Mouse (Mus musculus) ES-CJ7 (cell line): Measurements from ENCODE around the gene Vapb.

ENCODE experiments used
- DNase-seq: peaks from one replicate; pipeline ENCODE4 v3.0.0; 2011; ENCODE audit warnings: low read depth, low spot score

The Vapb gene

DNA sequence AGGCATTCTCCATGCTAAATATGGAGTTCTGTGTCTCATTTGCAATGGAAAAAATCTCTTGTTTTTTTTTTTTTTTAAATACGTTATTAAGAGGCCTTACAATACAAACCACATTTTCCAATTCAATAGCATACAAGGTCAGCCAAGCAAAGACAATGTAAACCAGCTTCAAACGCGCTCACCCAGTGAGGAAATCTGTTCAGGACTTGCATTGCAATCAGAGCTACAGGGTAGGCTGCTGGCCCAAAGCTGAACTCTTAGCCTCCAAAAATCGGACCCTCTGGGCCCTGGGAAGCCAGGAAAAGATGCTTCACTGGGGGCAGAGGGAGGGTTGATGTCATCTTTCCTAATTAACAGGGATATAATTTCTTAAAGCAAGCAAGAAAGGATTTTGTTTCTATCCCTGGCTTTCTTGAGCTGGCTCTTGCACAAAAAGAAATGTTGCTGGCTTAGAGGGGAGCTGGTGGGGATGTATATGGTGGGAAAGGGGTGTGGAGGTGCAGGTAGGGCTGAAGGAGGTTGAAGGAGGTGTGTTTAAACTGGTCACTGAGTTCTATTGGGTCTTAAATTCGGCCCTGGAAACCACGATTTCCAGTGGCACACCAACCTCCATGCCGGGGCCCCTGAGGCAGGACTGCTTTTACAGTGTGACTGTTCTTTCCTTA lies 95.6 kb downstream of the Vapb start:
- DNase-seq, result no peak
